Mouse (Mus musculus) frontal cortex, postnatal 10 days (tissue): ENCODE measurements around the gene Dcxr.
A peak's percentile ranks its signal among the peaks of the same experiment; 100 is the strongest.
"Not testable (repeated sequence)": the region's sequence is repeated elsewhere in the genome, so short reads cannot be mapped to it uniquely, and the experiment has no call there.

Experiments
- DNase-seq, 2 experiments: peaks; one replicate each; pipeline ENCODE4 v3.0.0; 2022; ENCODE audit warnings: low spot score in 2 of 2, mixed read lengths in 1 of 2

The Dcxr gene

DNA sequence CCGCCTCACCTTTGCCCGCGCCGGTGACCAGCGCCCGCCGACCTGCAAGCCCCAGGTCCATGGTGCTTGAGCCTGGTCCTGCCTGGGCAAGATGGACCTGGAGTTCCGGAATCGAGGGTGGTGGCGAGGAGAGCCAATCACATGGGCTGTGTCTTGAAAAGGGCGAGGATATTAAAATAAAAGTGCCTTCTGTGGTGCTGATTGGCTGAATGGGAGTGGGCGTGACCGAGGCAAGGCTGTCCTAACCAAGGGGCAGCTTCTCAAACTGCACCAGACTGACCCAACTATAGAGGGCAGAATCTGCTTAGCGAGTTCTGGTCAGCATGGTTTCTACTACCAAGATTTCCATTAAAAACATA is at the start of gene Dcxr:
TSS of gene Dcxr (minus strand) at position 113 of the 359 bp plus-strand sequence.
- peak; percentile 70 to 72 for DNase-seq

DNA sequence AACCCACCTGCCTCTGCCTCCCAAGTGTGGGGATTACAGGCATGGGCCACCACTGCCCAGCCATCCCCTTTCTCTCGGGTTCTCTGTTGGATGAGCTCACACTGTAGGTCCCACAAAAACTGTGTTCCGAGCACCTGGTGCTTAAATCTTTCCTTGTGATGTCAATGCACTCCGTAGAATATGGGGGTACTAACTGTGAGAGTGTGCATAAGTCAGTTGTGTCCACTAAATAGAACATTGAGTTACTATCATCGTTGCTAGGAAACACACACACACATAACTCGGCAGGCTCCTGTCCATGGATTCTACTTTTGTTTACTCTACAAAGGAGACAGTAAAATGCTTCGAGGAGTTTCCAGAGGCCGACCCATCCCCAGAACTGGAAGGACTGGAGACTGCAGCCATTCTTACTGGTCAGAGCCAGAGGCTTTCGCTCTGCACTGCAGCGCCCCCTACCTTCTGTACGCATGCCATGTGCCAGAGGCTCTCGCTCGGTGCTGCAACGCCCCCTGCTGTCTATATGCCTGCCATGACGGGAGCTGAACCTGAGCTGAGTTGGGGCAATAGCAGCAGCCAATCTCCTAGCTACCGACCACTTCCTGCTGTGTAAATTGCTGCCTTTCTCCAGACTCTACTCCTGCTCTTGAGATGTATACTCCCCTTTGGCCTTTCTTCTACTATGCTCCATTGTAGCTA is 48.8 kb upstream of the Dcxr start:
- peak; percentile 78 to 91 for DNase-seq

DNA sequence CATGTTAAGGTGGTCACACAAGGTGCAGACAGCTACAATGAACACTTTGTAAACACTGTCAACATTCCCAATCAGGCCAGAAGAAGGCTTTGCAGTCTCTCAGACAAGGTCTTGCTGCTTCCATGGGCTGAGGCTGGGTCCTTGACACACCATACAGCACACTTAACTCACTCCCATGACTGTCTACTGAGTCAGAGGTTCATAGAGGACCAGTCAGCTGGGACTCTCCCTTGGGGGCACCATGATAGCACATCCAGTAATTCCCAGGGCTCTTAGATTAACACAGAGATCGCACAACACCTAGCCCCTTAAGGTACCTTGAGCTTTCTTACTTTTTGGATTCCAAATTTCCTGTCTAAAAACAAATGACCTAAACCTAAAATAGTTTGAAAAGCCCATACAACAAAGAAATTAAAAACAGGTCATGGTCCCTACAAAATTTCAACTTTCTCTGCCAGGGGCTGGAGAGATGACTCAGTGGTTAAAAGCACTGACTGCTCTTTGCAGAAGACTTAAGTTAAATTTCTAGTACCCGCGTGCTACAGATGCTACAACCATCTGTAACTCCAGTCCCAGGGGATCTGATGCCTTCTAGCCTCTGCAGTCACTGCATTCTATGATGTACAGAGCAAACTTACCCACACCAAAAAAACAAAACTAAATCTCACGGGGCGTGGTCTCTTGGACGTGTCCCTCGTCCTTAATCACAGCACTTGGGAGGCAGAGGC is 46.5 kb upstream of the Dcxr start:
- DNase-seq, result no peak

DNA sequence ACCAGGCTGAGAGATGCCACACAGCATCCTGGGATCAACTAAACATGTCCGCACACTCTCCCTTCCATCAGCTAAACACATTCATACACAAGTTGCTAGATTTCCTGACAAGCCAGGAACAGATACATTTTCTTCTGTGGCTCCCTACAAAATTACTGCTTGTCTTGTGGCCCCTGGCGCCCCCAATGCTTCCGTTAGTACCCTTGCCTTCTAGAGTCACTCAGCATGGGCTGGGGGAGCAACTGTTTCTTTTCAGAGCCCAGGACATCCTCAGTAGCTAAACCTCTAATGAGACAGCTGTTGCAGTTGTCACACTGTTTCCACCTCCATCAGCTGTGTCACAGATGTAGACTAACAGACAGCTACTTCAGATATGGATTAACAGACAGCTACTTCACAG is 45.7 kb upstream of the Dcxr start:
- DNase-seq, result no peak

DNA sequence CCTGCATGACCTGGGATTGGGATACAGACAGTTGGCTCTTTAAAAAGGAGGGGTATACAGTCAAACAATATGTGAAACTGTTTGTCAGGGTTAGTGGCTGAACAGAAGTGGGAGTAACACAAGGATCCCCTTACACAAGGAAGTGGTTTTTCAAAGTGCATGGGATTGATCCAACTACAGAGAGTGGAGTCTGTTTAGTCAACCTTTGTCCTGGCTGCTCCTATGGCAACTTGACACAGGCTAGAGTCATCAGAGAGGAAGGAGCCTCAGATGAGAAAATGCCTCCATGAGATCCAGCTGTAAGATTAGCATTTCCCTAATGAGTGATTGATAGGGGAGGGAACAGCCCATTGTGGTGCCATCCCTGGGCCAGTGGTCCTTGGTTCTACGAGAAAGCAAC is 41.1 kb upstream of the Dcxr start:
- no peak for DNase-seq

DNA sequence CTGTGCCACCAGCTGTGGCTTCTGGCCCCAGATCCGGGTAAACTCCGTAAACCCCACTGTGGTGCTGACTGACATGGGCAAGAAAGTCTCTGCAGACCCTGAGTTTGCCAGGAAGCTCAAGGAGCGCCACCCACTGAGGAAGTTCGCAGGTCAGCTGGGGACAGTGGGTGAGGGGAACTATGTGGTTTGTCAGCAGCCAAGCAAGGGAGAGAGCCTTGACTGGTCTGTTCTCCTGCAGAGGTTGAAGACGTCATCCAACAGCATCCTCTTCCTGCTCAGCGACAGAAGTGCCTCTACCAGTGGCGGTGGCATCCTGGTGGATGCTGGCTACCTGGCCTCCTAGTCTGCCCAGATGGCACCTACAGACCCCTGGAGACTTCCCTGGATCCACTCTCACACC is 39.9 kb upstream of the Dcxr start:
- DNase-seq, result not testable (repeated sequence)

DNA sequence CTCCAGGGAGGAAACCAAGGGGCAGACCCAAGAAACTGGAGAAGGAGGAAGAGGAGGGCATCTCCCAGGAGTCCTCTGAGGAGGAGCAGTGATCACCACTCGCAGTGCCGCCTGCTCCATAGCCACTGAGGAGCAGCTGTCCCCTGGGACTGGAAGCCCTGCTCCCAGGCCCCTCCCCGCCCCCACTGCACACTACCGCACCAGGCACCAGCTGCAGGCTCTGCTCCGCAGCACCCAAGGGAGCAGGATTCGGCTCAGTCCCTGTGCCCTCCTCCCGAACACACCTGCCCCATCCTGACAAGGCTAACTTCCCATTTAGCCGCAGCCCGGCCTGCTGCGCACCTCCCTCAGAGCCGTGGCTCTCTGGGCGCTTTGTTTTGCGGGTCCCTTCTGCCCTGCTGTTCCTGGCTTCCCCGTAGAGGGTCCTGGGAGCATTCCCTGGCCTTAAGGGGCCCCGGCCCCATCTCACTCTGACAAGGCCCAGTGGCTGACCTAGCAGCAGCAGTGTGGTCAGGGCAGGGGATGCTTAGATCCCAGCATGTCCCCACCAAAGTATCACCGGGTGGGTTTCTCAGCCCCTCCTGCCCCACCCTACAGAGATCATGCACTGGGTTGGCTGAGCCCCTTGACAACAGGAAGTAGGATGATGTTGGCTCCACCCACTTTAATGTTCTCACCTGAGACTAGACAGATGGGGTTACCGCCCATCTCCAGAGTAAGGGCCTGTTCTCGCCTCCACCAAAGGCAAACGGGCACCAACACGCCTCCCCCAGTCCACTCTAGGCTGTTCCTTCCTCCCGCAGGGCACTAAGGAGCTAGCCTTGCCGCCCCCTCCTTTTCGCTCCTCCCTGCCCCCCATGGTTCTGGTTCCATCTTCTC is 36.3 kb upstream of the Dcxr start:
- DNase-seq, result not testable (repeated sequence)

DNA sequence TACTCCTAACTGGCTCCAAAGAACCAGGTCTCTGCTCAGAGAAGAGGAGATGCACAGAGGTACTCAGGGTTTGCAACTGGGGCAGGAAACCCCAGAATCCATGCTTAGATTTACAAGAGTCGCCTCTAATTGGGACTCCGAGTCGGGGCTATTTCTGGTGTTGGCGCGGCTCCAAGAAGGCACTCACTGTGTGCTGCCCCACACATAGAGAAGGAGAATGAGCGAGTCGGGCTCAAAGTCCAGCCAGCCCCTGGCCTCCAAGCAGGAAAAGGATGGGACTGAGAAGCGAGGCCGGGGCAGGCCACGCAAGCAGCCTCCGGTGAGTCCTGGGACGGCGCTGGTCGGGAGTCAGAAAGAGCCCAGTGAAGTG is 35.6 kb upstream of the Dcxr start, which contains the start of gene Hmga1b:
TSS of gene Hmga1b (plus strand) at position 123 of the 370 bp plus-strand sequence.
- DNase-seq, result not testable (repeated sequence)

DNA sequence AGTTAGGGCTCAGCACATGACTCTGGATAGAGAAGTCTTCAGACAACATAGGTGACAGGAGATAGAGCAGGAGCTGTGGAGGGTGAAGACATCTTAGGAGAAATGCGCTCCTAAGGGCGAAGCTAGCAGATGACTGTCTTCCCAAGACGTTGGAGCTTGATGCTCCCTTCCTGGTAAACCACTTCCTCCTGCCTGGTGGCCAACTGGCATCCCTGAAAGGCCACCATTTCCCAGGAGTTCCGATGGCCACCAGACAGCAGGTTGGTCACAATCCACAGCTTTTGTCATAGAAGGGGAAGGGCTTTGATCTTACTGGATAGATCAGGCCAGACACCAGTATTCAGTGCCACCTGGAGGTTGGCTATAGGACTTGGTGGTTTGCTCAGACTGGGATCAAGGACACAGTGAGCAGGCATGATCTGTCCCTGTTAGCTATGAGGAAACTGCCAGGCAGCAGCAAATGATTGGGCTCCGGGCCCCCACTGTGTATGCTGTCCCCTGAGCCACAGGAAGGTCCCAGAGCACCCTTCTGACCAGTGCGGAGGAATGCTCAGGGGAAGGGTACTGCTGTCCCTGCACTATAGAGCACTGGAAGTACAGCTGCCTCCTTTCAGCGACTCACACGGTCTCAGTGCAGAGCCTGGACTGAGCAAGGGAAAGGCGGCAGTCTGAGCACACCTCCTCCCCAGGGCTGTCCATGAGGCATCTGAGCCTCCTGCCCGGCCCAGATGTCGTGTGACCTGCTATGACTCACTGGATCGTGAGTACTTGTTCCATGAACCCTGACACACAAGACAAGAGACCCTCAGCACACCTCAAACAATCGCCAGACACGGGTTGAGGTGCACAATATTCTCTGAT is 35.0 kb upstream of the Dcxr start:
- DNase-seq, result no peak

DNA sequence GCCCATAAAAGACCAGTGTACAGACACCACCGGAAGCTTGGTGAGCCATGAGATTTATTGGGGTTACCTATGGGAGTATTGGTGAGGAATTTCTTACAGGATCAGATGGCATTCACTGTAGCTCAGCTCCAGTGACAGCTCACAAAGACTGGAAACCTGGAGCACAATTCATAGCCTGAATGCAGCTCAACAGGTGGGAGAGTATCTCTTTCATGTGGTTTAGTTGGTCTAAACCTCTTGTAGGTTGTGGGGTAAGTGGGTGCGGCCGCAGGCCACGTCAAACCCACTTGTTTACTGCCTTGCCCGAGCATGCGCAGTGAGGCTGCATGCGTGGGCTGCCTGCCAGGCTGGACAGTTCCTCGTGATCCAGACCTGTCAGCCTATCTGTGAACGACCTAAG is 33.2 kb upstream of the Dcxr start:
- no peak for DNase-seq

DNA sequence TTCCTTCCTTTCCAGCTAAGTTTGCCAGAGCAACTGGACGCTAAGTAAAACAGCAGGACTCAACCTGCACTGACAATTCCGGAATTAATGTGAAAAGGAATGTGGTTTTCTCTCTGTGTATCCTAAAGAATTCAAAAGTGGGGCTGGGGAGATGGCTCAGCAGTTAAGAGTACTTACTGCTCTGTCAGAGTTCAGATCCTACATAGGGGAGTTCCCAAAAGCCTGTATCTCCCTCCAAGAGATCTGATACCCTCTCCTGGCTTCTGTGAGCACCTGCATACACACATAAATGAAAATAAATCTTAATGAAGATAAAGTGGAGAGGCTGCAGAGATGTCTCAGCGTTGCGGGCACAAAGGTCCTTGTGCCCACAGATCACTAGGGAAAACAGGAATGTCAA is 24.5 kb upstream of the Dcxr start:
- DNase-seq, result no peak

DNA sequence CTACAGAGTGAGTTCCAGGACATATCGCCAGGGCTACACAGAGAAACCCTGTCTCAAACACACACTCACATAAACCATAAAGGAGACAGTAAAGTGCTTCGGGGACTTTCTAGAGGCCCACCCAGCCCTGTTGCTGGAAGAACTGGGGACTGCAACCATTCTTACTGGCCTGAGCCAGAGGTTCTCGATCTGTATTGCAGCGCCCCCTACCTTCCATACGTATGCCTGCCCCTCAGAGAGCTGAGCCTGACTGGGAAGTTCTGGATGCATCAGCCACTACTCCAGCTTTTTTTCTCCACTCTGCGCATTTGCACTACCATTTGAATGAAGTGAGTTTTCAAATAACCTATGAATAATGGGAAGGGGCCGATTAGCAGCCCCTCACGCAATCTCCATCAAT is 22.3 kb upstream of the Dcxr start:
- DNase-seq, result no peak

DNA sequence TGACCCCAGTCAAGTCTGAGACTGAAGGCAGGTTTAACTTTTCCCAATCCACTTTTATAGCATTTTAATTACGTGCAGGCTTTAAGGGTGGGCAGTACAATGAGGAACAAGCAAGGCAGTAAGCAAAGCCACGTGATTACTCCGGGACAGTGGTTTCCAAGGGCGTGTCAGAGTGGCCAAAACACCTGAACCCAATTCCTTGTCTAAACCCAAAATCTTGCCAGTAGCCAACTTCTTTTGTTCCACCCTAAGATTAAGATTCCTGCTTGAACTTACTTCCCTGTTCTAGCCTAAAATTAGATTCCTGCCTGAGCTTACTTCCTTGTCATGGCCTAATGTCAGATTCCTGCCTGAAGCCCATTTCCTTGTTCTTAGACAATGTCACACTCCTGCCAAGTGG is 20.9 kb upstream of the Dcxr start:
- no peak for DNase-seq

DNA sequence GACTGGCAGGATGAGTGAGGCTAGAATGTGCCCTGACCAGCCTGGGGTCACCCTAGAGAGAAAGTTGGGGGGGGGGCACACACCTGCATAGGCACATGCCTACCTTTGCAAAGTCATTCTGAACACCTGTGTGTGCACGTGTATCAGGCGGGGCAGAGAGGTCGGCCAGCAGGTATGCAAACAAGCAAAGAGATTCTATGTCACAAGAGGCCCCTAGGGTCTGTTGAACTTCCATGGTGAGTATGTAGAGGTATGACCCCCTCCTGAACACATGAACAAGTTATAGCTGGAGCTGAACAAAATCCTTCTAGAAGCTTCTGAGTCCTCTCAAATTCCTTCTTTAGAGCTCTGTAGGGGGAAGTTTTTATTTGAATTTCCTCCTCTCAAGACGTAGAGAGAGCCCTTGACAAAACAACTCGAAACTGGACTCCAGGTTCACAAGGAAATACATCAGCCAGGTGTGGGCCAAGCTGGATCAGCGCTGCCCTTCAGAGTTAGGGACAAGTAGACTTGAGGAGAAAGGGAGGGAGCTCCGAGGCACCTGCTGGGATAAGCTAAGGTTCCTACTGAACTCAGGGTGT is 17.1 kb upstream of the Dcxr start:
- DNase-seq, result no peak

DNA sequence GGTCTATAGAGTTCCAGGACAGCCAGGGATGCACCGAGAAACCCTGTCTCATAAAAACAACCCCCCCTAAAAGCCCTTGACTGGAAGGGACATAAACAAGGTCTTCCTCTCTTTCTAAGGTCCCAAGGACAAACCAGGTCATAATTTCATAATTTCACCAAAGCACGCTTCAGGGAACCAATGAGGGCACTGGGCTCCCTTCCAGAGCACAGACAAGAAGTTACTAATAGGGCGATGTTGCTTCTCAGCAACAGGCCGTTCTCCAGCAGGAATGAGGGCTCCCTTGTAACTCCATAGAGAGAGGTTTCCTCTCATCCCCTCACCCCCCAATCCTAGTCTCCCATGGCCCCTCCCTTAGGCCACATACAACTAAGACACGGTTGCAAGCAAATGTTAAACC is 13.9 kb upstream of the Dcxr start:
- no peak for DNase-seq

DNA sequence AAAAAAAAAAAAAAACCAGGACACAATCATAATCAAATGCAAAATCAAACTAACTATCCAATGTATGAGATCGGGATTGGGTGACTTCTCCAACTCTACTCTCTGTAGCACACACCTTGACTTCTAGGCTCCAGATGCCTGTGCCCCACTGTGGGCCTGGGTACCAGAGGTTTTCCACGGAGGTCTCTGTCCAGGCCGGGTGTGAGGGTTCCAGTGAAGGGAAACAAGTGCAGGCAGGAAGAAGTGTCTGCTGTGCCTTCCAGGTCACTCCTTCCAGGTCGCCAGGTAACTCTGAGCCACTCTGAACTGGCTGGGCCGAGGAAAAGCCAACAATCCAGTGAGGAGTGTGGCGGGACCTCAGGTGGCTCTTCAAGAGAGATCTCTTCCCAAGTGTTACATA is 9.3 kb upstream of the Dcxr start:
- no peak for DNase-seq

DNA sequence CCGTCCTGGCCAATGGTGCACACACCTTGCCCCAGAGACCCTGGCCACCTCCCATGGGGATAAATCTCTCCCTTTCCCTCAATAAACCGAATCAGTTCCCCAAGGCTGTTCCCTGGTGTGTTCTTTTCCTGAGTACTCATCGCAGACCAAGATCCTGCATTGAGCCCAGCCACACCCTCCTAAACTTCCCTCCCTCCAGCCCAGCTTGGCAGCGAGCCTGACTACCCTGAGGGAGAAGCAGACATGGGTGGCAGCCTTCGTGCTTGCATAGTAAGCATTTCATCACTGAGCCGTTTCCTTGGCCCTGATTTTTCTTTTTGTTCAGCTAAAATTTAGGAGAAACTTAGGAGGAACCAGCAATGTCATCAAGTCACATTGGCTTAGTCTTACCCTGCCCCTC is 6.4 kb upstream of the Dcxr start:
- DNase-seq, result no peak

DNA sequence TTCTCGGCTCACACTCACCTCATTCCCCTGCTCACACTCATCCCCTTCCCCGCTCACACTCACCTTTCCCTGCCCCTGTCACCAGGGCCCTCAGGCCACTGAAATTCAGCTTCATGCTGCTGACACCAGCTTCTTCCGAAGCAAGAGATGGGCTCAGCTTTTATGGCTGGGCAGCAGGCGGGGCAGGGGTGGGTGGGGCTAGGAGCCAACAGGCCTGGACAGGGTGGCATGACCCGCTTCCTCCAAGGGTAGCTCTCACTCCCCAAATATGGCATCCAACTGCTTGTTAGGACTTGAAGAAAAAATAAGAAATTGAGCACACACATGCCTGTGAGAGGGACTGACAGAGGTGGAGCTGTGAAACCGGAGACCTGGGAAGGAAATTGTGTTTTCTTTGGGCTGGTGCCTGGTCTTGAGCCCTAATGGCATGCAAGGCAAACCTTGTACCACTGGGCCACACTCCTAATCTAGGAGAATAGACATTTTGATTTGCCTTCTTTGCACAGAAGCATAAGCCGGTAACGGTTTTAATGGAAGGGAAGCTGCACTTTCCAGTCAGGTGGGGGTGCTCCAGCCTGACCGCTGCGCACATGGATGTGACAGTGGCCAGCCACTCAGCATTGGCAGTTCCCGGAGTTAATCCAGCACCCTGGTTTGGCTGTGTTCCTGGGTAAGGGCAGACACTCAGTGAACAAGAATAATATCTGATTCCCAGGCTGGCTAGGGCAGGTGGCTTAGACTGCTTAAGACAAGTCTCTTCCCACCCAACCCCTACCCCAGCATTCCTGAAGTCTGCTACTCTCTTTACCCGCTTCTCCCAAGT is 5.0 kb upstream of the Dcxr start, which contains the start of gene Cbr2:
TSS of gene Cbr2 (minus strand) at position 257 of the 823 bp plus-strand sequence.
- DNase-seq, result no peak

DNA sequence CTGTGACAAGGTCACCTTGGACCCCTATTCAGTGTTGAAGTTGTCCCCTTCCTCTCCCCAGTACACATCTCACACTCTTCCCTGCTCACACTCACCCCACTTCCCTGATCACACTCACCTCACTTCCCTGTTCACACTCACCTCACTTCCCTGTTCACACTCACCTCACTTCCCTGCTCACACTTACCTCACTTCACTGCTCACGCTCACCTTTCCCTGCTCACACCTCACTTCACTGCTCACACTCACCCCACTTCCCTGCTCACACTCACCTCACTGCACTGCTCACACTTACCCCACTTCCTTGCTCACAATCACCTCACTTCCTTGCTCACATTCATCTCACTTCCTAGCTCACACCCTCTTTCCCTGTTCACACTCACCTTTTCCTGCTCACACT is 4.3 kb upstream of the Dcxr start:
- no peak for DNase-seq

DNA sequence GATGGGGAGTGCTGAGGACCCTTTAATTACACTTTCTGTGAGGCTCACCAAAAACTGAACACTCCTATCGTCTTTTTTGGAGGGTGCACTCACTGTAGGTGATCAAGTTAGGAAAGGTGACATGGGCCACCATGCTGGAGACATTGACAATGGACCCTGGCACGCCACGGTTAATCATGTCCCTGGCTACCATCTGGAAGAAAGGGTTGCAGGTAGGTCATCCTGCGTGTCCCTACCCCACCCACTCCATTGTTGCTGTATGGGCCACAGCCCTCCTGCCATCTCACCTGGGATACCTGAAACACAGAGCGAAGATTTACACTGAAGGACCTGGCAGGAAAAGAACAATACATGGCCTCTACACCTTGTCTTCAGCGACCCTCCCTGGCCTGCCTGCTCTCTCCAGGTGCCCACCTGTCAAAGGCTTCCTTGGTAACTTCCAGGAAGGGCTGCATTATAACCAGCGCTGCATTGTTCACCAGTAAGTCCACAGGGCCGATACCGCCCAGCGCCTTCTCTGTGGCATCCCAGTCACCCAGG is 3.3 kb upstream of the Dcxr start:
- no peak for DNase-seq
